Mouse (Mus musculus) layer of hippocampus, adult 2 months (tissue): ENCODE results near the gene Thsd4. TPM values are rescaled to one million over a fixed set of nuclear protein-coding genes. Genes with fewer than 3 reads are reported as not detected.
A peak's percentile ranks its signal among the peaks of the same experiment; 100 is the strongest.

Experiments used
- DNase-seq, 2 experiments: peaks; one replicate each; pipeline ENCODE4 v3.0.0; 2022; ENCODE audit warnings: low spot score in 2 of 2
- H3K27ac ChIP-seq: fragments of 200-600 bp; 2 replicates; pipeline ENCODE4 v1.8.1; 2022
- H3K4me3 ChIP-seq: fragments of 200-600 bp; 2 replicates; pipeline ENCODE4 v1.8.1; 2022; ENCODE audit warnings: mild to moderate bottlenecking
- CTCF ChIP-seq: fragments of 200-600 bp; conservative IDR thresholded peaks from 2 replicates; pipeline ENCODE4 v1.8.1; 2022; ENCODE audit warnings: antibody characterized with exemption, mild to moderate bottlenecking, moderate library complexity
- total RNA-seq, 2 experiments: library from RNA; stranded (reverse); gene quantifications; 2 replicates each; pipeline ENCODE4 v1.2.3; 2021

The Thsd4 gene
- total RNA-seq, 2 experiments from 2014 or later = 18.9 to 20.9 TPM

- TF ChIP-seq CTCF = no peak
- Histone ChIP-seq H3K27ac (no peak overlapping the region), H3K4me3 (no peak overlapping the region)
- no peak for DNase-seq
Measured at GRCm38 (mm10) chr9:60504378-60505285, 17.2 kb downstream of the Thsd4 start.

- no peak overlapping the region for H3K4me3 ChIP-seq
- H3K27ac ChIP-seq = no peak overlapping the region
- no peak for DNase-seq
- no peak for TF ChIP-seq CTCF
Measured at GRCm38 (mm10) chr9:60502220-60502619, 19.6 kb downstream of the Thsd4 start.

DNA sequence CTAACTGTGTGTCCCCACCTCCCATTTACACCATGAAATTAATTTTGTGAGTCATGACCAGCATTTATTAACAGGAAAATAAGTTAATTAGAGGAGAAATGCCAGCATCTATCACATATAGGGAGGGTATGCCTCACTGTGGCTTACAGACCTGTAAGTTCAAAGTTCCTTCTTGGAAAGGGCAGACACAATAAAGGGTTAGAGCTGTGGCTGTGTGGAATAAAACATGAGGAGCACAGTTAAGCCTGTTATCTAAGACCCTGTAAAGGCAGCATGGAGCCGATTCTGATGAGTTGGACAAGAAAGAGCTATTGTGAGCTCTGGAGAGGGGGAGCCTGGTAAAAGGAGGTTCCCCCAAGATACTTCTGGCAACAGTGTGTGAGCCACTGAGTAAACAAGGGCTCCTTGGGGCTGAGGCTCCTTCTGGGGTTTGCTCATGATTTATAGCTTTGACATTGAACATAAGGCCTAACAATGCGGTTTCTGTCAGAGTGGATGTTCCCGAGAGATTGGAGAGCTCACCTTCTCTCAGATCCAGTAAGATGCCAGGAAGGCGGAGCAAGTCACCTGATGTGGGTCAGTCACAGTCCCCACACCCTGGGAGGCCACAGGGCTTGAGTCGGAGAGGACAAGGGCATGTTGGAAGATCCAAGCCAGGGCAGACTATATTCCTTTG lies 20.2 kb downstream of the Thsd4 start:
- no peak for DNase-seq
- TF ChIP-seq CTCF = no peak
- Histone ChIP-seq H3K4me3 (no peak overlapping the region), H3K27ac (no peak overlapping the region)

DNA sequence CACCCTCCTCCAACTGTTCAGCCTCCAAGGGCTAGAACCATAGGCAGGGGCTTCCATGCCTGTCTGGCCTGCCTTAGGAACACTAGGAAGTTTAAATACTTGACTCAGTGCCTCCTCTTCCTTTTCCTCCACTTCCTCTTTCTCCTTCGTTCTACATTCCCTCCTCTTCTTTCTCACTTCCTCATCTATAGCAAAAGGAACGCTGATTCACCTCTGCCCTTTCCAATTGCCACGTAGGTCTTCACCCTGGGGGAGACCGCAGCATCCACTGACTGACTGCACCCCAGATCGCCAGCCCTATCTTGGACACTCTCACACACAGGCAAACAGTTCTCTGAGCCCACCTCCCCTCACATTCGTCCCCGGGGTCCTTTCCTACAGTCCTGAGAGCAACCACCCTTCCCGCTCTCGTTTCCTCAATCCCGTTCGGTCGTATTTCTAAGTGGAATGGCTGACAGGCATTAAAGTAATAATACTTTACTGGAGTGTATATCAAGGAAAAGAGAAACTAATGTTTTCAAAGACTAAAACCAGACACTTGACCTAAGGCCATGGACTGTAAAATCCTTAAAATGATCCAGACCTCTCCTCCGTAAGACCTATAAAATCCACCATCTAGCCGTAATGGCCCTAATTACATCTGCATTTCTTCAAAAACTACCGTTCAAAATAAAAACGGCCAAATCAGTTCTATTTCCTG lies 29.4 kb downstream of the Thsd4 start:
- no peak for DNase-seq
- no peak for TF ChIP-seq CTCF
- Histone ChIP-seq H3K27ac (no peak overlapping the region), H3K4me3 (no peak overlapping the region)

GRCm38 (mm10) chr9:60491489-60492100 lies 30.3 kb downstream of the Thsd4 start:
- no peak overlapping the region for H3K4me3 ChIP-seq
- TF ChIP-seq CTCF = no peak
- no peak overlapping the region for H3K27ac ChIP-seq
- DNase-seq = no peak

GRCm38 (mm10) chr9:60491079-60491478 lies 30.8 kb downstream of the Thsd4 start:
- no peak for DNase-seq
- no peak for TF ChIP-seq CTCF

DNA sequence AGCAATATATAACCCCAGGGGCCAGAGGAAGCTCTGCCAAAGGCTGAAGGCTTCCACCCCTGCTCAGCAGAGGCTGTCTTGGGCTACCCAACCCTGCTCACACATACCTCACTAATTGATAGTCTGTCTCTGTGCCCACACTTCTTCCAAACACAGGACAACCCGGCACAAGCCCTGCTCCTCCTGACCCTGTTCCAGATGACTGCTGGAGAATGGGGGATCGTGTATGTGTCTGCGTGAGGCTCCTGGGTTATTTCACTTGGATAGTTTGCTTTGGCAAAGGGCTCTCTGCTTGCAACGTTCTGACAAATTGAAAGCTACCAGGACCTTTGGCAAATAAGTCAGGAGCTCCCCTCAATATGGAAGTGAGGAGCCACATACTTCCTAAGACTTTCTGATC lies 33.0 kb downstream of the Thsd4 start:
- no peak for TF ChIP-seq CTCF
- no peak overlapping the region for H3K4me3 ChIP-seq
- no peak for DNase-seq
- no peak overlapping the region for H3K27ac ChIP-seq

More at GRCm38 (mm10) chr9:60491079-60491478, 30.8 kb downstream of the Thsd4 start:
- Histone ChIP-seq H3K4me3 (no peak overlapping the region), H3K27ac (no peak overlapping the region)

GRCm38 (mm10) chr9:60482165-60482564 lies 39.7 kb downstream of the Thsd4 start:
- TF ChIP-seq CTCF = no peak
- DNase-seq = no peak
- Histone ChIP-seq H3K27ac (no peak overlapping the region), H3K4me3 (no peak overlapping the region)

GRCm38 (mm10) chr9:60480052-60480451 lies 41.8 kb downstream of the Thsd4 start:
- Histone ChIP-seq H3K27ac (no peak overlapping the region), H3K4me3 (no peak overlapping the region)
- no peak for TF ChIP-seq CTCF
- DNase-seq = peak; percentile 11 to 42

- no peak for TF ChIP-seq CTCF
- DNase-seq = no peak
Measured at GRCm38 (mm10) chr9:60478806-60479205, 43.0 kb downstream of the Thsd4 start.

GRCm38 (mm10) chr9:60477991-60478750 lies 43.7 kb downstream of the Thsd4 start:
- no peak for TF ChIP-seq CTCF
- H3K27ac ChIP-seq = no peak overlapping the region
- DNase-seq = no peak
- no peak overlapping the region for H3K4me3 ChIP-seq

More at GRCm38 (mm10) chr9:60478806-60479205, 43.0 kb downstream of the Thsd4 start:
- Histone ChIP-seq H3K27ac (no peak overlapping the region), H3K4me3 (no peak overlapping the region)
